Mouse (Mus musculus): ENCODE data around the gene Sqstm1.

Sqstm1 gene

GRCm38 (mm10) chr11:50177111-50177510 is 33.5 kb downstream of the Sqstm1 start:
- WGBS = 43% methylated on average over 6 of the region's 6 CpGs

GRCm38 (mm10) chr11:50176351-50176750 is 34.3 kb downstream of the Sqstm1 start:
- 71% methylated on average over 3 of the region's 3 CpGs for WGBS

GRCm38 (mm10) chr11:50174730-50175187 is 35.9 kb downstream of the Sqstm1 start:
- under 1% methylated on average over 27 of the region's 27 CpGs for WGBS

- WGBS = 4% methylated on average over 19 of the region's 19 CpGs
Observed at GRCm38 (mm10) chr11:50174111-50174729, 36.4 kb downstream of the Sqstm1 start, which contains the start of gene Mrnip. Gene Mrnip (plus strand): TSS chr11:50174444.

GRCm38 (mm10) chr11:50168352-50168751 is 42.3 kb downstream of the Sqstm1 start:
- 90% methylated on average over 5 of the region's 5 CpGs for WGBS

GRCm38 (mm10) chr11:50162338-50163050 is 48.1 kb downstream of the Sqstm1 start:
- 92% methylated on average over 3 of the region's 3 CpGs for WGBS

GRCm38 (mm10) chr11:50161578-50162304 is 48.9 kb downstream of the Sqstm1 start:
- 73% methylated on average over 10 of the region's 10 CpGs for WGBS

GRCm38 (mm10) chr11:50159347-50159746 is 51.3 kb downstream of the Sqstm1 start:
- 85% methylated on average over 4 of the region's 4 CpGs for WGBS

- 94% methylated on average over 7 of the region's 7 CpGs for WGBS
Observed at GRCm38 (mm10) chr11:50158346-50158745, 52.3 kb downstream of the Sqstm1 start.

GRCm38 (mm10) chr11:50156725-50157258 is 53.8 kb downstream of the Sqstm1 start:
- WGBS = 86% methylated on average over 16 of the region's 16 CpGs

- WGBS = 54% methylated on average over 2 of the region's 2 CpGs
Observed at GRCm38 (mm10) chr11:50155785-50156184, 54.8 kb downstream of the Sqstm1 start.

GRCm38 (mm10) chr11:50154777-50155520 is 55.7 kb downstream of the Sqstm1 start:
- WGBS = 62% methylated on average over 12 of the region's 12 CpGs

- 78% methylated on average over 9 of the region's 9 CpGs for WGBS
Observed at GRCm38 (mm10) chr11:50154166-50154565, 56.5 kb downstream of the Sqstm1 start.

- WGBS = 92% methylated on average over 3 of the region's 3 CpGs
Observed at GRCm38 (mm10) chr11:50151374-50151773, 59.3 kb downstream of the Sqstm1 start.

GRCm38 (mm10) chr11:50149603-50150150 is 61.0 kb downstream of the Sqstm1 start:
- 83% methylated on average over 9 of the region's 9 CpGs for WGBS
